In the genomic region with DNA sequence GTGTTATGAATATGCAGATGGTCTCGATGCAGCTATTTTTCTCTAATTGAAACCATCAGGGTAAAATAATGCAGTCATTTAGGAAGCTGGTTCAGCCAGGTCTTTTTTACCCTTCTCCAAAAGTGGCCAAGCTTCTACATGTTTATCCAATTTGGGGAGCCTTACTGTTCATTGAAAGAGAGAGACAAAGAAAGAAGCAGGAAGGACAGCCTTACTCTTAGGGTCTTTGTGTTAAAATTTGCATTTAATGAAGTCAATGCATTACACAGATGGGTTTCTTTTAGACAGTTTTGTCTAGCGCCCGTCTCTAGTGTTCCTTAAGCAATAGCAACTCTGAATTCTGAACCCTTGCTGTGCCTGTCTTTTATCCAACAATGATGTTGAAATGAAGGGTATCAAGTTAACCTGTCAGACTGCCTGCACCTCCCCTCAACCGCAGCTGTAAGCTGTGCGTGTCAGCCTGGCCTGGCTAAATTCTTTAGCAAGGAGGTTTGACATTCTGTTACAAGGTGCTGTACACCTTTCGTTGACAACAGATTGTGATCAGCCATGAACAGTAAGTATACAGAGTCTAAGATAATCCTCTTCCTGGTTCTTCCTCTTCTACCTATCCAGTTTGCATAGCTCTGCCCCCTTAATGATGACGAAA, we compare ENCODE assay signal across 14 mouse cellular contexts.
A peak's percentile ranks its signal among the peaks of the same experiment; 100 is the strongest.
DNase-seq lines count a peak whose midpoint lies in the region; ATAC-seq and TF ChIP-seq lines count a peak whose summit lies in the region.
"Had no signal": no experiment of that assay in that cellular context is flagged by ENCODE, and none has a peak within 500 bp of the region (broad histone marks: within the 10 kb centered on the region; RNA-seq: fewer than 3 reads in every experiment).

No protein-coding gene starts in this region.

- TF ChIP-seq CTCF in midbrain, postnatal 0 days (IDR thresholded peaks at IDR 0.05) = no peak

- H3K27ac ChIP-seq in midbrain, embryonic 11.5 days (ENCODE audit: low read depth, low read length) = no peak overlapping the region
- H3K27ac ChIP-seq in midbrain, postnatal 0 days (ENCODE audit: low read depth, low read length) = no peak overlapping the region
- peak overlapping the region; percentile 86 for H3K27ac ChIP-seq in embryonic facial prominence, embryonic 14.5 days (replicated peaks; ENCODE audit: low read depth, low read length)
- peak overlapping the region; percentile 1; the same call in 1 of the 2 replicates for H3K27ac ChIP-seq in hindbrain, embryonic 13.5 days
- peak overlapping the region; percentile 40; the same call in 1 of the 2 replicates for H3K27ac ChIP-seq in midbrain, embryonic 16.5 days (ENCODE audit: low read length)
- H3K27ac ChIP-seq: stomach, embryonic 15.5 days had no signal

- DNase-seq in midbrain, embryonic 11.5 days (ENCODE audit: low spot score, missing footprints) = peak; percentile 81
- DNase-seq in midbrain, postnatal 0 days (ENCODE audit: low spot score) = no peak
- peak; percentile 90 for DNase-seq in embryonic facial prominence, embryonic 14.5 days (ENCODE audit: low spot score)
- DNase-seq in c-Kit-positive CD71-positive TER-119-positive erythroid progenitor cells, embryonic 14.5 days (ENCODE audit: low spot score) = no peak
- DNase-seq in kidney, adult 18-20 months = no peak
- DNase-seq: adrenal gland, postnatal 14 days; cerebellum, adult 2 months; heart, postnatal 10 days; kidney, adult 11 months; lung, embryonic 14.5 days had no signal

- no peak overlapping the region for H3K4me2 ChIP-seq in midbrain, embryonic 11.5 days
- H3K4me2 ChIP-seq in midbrain, postnatal 0 days (ENCODE audit: low read depth, low read length, poor library complexity, severe bottlenecking) = no peak overlapping the region
- H3K4me2 ChIP-seq in embryonic facial prominence, embryonic 14.5 days (ENCODE audit: low read depth, low read length) = peak overlapping the region; percentile 34
- H3K4me2 ChIP-seq in hindbrain, embryonic 13.5 days = no peak overlapping the region
- no peak overlapping the region for H3K4me2 ChIP-seq in midbrain, embryonic 16.5 days (ENCODE audit: low read length)
- H3K4me2 ChIP-seq: lung, embryonic 14.5 days; stomach, embryonic 15.5 days had no signal

- H3K4me3 ChIP-seq in midbrain, embryonic 11.5 days (ENCODE audit: low read depth, low read length) = no peak overlapping the region
- no peak overlapping the region for H3K4me3 ChIP-seq in midbrain, postnatal 0 days (ENCODE audit: low read depth, low read length)
- H3K4me3 ChIP-seq in embryonic facial prominence, embryonic 14.5 days (ENCODE audit: low read depth, low read length) = no peak overlapping the region
- no peak overlapping the region for H3K4me3 ChIP-seq in hindbrain, embryonic 13.5 days
- H3K4me3 ChIP-seq in midbrain, embryonic 16.5 days (ENCODE audit: low read depth, low read length) = no peak overlapping the region
- H3K4me3 ChIP-seq: stomach, embryonic 15.5 days had no signal

- H3K36me3 ChIP-seq in midbrain, embryonic 11.5 days (ENCODE audit: control insufficient read depth, insufficient read depth, low read length) = no peaks in the 10 kb centered on the region
- no peaks in the 10 kb centered on the region for H3K36me3 ChIP-seq in midbrain, postnatal 0 days (ENCODE audit: insufficient read depth, low read length)
- H3K36me3 ChIP-seq in embryonic facial prominence, embryonic 14.5 days (ENCODE audit: control insufficient read depth, insufficient read depth, low read length) = no peaks in the 10 kb centered on the region
- no peaks in the 10 kb centered on the region for H3K36me3 ChIP-seq in hindbrain, embryonic 13.5 days
- H3K36me3 ChIP-seq in midbrain, embryonic 16.5 days (ENCODE audit: control insufficient read depth, insufficient read depth, low read length) = no peaks in the 10 kb centered on the region
- H3K36me3 ChIP-seq: stomach, embryonic 15.5 days had no signal

- WGBS in midbrain, embryonic 11.5 days = 46% methylated on average over 7 of the region's 7 CpGs
- WGBS in midbrain, postnatal 0 days = 37% methylated on average over 7 of the region's 7 CpGs
- WGBS in embryonic facial prominence, embryonic 14.5 days = 20% methylated on average over 7 of the region's 7 CpGs
- WGBS in hindbrain, embryonic 13.5 days = 34% methylated on average over 7 of the region's 7 CpGs
- WGBS in midbrain, embryonic 16.5 days = 32% methylated on average over 7 of the region's 7 CpGs

- H3K27me3 ChIP-seq in midbrain, embryonic 11.5 days (ENCODE audit: control insufficient read depth, insufficient read depth, low read length) = no peaks in the 10 kb centered on the region
- H3K27me3 ChIP-seq in midbrain, postnatal 0 days (ENCODE audit: insufficient read depth, low read length) = no peaks in the 10 kb centered on the region
- H3K27me3 ChIP-seq in embryonic facial prominence, embryonic 14.5 days (replicated peaks; ENCODE audit: control insufficient read depth, insufficient read depth, low read length) = no peaks in the 10 kb centered on the region
- H3K27me3 ChIP-seq in hindbrain, embryonic 13.5 days = no peaks in the 10 kb centered on the region
- no peaks in the 10 kb centered on the region for H3K27me3 ChIP-seq in midbrain, embryonic 16.5 days (ENCODE audit: control insufficient read depth, insufficient read depth, low read depth, low read length)
- H3K27me3 ChIP-seq: CH12.LX; stomach, embryonic 15.5 days had no signal

- H3K4me1 ChIP-seq in midbrain, embryonic 11.5 days (ENCODE audit: control insufficient read depth, insufficient read depth, low read length) = peaks cover 7% of the 10 kb centered on the region
- H3K4me1 ChIP-seq in midbrain, postnatal 0 days (ENCODE audit: insufficient read depth, low read length) = no peaks in the 10 kb centered on the region
- peaks cover 29% of the 10 kb centered on the region for H3K4me1 ChIP-seq in embryonic facial prominence, embryonic 14.5 days (ENCODE audit: control insufficient read depth, insufficient read depth, low read length)
- peaks cover 9% of the 10 kb centered on the region for H3K4me1 ChIP-seq in hindbrain, embryonic 13.5 days (replicated peaks)
- peaks cover 9% of the 10 kb centered on the region for H3K4me1 ChIP-seq in midbrain, embryonic 16.5 days (ENCODE audit: control insufficient read depth, insufficient read depth, low read length)
- H3K4me1 ChIP-seq: stomach, embryonic 15.5 days had no signal

- H3K9me3 ChIP-seq in midbrain, embryonic 11.5 days (ENCODE audit: control insufficient read depth, low read length) = no peaks in the 10 kb centered on the region
- no peaks in the 10 kb centered on the region for H3K9me3 ChIP-seq in midbrain, postnatal 0 days (ENCODE audit: low read length)
- no peaks in the 10 kb centered on the region for H3K9me3 ChIP-seq in embryonic facial prominence, embryonic 14.5 days (ENCODE audit: control insufficient read depth, low read length)
- no peaks in the 10 kb centered on the region for H3K9me3 ChIP-seq in hindbrain, embryonic 13.5 days
- H3K9me3 ChIP-seq in midbrain, embryonic 16.5 days (replicated peaks; ENCODE audit: control insufficient read depth, low read length, poor library complexity, severe bottlenecking) = no peaks in the 10 kb centered on the region
- H3K9me3 ChIP-seq: stomach, embryonic 15.5 days had no signal

- no peak overlapping the region for H3K9ac ChIP-seq in midbrain, embryonic 11.5 days (ENCODE audit: low read length)
- H3K9ac ChIP-seq in midbrain, postnatal 0 days (replicated peaks; ENCODE audit: low read length, poor library complexity, severe bottlenecking) = no peak overlapping the region
- H3K9ac ChIP-seq in embryonic facial prominence, embryonic 14.5 days (ENCODE audit: low read depth, low read length) = no peak overlapping the region
- H3K9ac ChIP-seq in hindbrain, embryonic 13.5 days = no peak overlapping the region
- H3K9ac ChIP-seq in midbrain, embryonic 16.5 days (ENCODE audit: low read depth, low read length) = no peak overlapping the region
- H3K9ac ChIP-seq: lung, embryonic 14.5 days; stomach, embryonic 15.5 days had no signal

- ATAC-seq in midbrain, embryonic 11.5 days (ENCODE audit: low FRiP score) = peak; percentile 55
- no peak for ATAC-seq in midbrain, postnatal 0 days (ENCODE audit: low FRiP score)
- peak; percentile 87 for ATAC-seq in embryonic facial prominence, embryonic 14.5 days (ENCODE audit: low read depth)
- peak; percentile 52; the same call in 1 of the 2 replicates for ATAC-seq in hindbrain, embryonic 13.5 days (ENCODE audit: low FRiP score)
- ATAC-seq in midbrain, embryonic 16.5 days = no peak

Comparison
In these comparisons a context has a peak if more than half of its experiments do, and no peak if none do; other contexts are left out.
1. ATAC-seq: peak in midbrain, embryonic 11.5 days (single experiment), embryonic facial prominence, embryonic 14.5 days (single experiment) and hindbrain, embryonic 13.5 days (single experiment); none in midbrain, postnatal 0 days (single experiment) and midbrain, embryonic 16.5 days (single experiment).
2. DNase-seq: peak in midbrain, embryonic 11.5 days (single experiment) and embryonic facial prominence, embryonic 14.5 days (single experiment); none in midbrain, postnatal 0 days (single experiment), c-Kit-positive CD71-positive TER-119-positive erythroid progenitor cells, embryonic 14.5 days (single experiment) and kidney, adult 18-20 months (single experiment).
3. H3K27ac ChIP-seq: peak in embryonic facial prominence, embryonic 14.5 days (single experiment), hindbrain, embryonic 13.5 days (single experiment) and midbrain, embryonic 16.5 days (single experiment); none in midbrain, embryonic 11.5 days (single experiment) and midbrain, postnatal 0 days (single experiment).